Mouse (Mus musculus): ENCODE results near the gene Nxph1. TPM values are rescaled to one million over a fixed set of nuclear protein-coding genes. Genes with fewer than 3 reads are reported as not detected.

Gene Nxph1
- 0.07 and 0.12 TPM in 2 replicates for polyA plus RNA-seq (2012; rRNA removed)

DNA sequence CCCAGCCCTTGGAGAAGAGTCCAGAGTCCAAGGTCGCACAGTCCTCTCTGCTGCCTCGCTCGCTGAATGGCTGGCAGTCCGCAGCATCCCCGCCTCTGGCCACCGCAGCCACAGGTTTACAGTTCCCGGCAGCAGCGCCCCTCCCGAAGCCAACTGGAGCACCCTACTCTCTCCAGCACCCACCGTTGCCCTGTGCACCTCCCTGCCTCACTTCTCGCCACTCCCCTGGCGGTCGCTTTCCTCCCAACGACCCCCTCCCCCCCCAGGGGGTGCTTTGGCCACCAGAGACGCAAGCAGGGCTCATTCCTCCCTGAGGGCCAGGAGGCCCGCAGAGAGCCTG lies at the start of gene Nxph1:
Nxph1 (plus strand) TSS at position 301 of the 340 bp plus-strand sequence.

Other genes starting within 250 kb of the Nxph1 start
- 9.2 and 13.9 TPM in 2 replicates for gene Ica1, start 169.9 kb upstream of the Nxph1 start, polyA plus RNA-seq (2012; rRNA removed)

All from colon, adult 2 months (tissue).